Mouse (Mus musculus) lung, embryonic 16.5 days (tissue): ENCODE data around the gene Wdr83os. TPM values are rescaled to one million over a fixed set of nuclear protein-coding genes. Genes with fewer than 3 reads are reported as not detected.
A peak's percentile ranks its signal among the peaks of the same experiment; 100 is the strongest.
"Not testable (repeated sequence)": the region's sequence is repeated elsewhere in the genome, so short reads cannot be mapped to it uniquely, and the experiment has no call there.

Source experiments
- ATAC-seq: fragments of 200-750 bp; cut with Nextera tagmentation; 2 replicates; pipeline ENCODE4 v1.8.0; 2017; ENCODE audit warnings: low read depth, mild to moderate bottlenecking, moderate library complexity
- H3K27ac ChIP-seq: fragments of 300-500 bp; sonication (generic); 2 replicates; pipeline ENCODE4 v1.5.1; 2014; ENCODE audit warnings: mild to moderate bottlenecking, control low read depth, low read length
- H3K27me3 ChIP-seq: fragments of 300-500 bp; sonication (generic); 2 replicates; pipeline ENCODE4 v1.6.1; 2014; ENCODE audit warnings: low read depth, low read length, mixed read lengths; ENCODE audit not compliant: control insufficient read depth, insufficient read depth
- H3K36me3 ChIP-seq: fragments of 300-500 bp; sonication (generic); 2 replicates; pipeline ENCODE4 v1.6.1; 2014; ENCODE audit warnings: low read length; ENCODE audit not compliant: control insufficient read depth, insufficient read depth
- H3K4me1 ChIP-seq: fragments of 300-500 bp; sonication (generic); replicated peaks from 2 replicates; pipeline ENCODE4 v1.6.1; 2014; ENCODE audit warnings: low read length, mixed read lengths; ENCODE audit not compliant: control insufficient read depth, insufficient read depth
- H3K4me2 ChIP-seq: fragments of 300-500 bp; sonication (generic); 2 replicates; pipeline ENCODE4 v1.6.1; 2014; ENCODE audit warnings: low read depth, low read length, control low read depth
- H3K4me3 ChIP-seq: fragments of 300-500 bp; sonication (generic); 2 replicates; pipeline ENCODE4 v1.5.1; 2014; ENCODE audit warnings: mild to moderate bottlenecking, low read length, control low read depth
- H3K9ac ChIP-seq: fragments of 300-500 bp; sonication (generic); 2 replicates; pipeline ENCODE4 v1.6.1; 2014; ENCODE audit warnings: low read length, control low read depth
- H3K9me3 ChIP-seq: fragments of 300-500 bp; sonication (generic); 2 replicates; pipeline ENCODE4 v1.6.1; 2016; ENCODE audit warnings: low read length; ENCODE audit not compliant: control insufficient read depth
- WGBS: fragments of 180-500 bp; shearing (Covaris S2); extraction: QIAGEN DNeasy Blood & Tissue Kit; methylation state at CpG from one replicate; pipeline ENCODE4 v1.1.7; 2014; 5-methylcytosine and 5-hydroxymethylcytosine counted together
- polyA plus RNA-seq: library from polyadenylated mRNA; unstranded; fragments of >200 nt; fragmentation: Nextera tagmentation; extraction: Ambion mirVana; gene quantifications from 2 replicates; pipeline ENCODE4 v1.2.1, GENCODE M21; 2015

The Wdr83os gene
- polyA plus RNA-seq, 1 experiment from 2014 or later, result 137 TPM

GRCm38 (mm10) chr8:85081216-85081555 is 646 bp downstream of the Wdr83os start, which contains the start of gene Wdr83:
TSS of gene Wdr83 (minus strand) at chr8:85081306.
- Histone ChIP-seq H3K27ac (peak within 1 kb of the TSS; percentile 83), H3K4me2 (peak within 1 kb of the TSS; percentile 94), H3K9ac (peak within 1 kb of the TSS; percentile 90), H3K27me3 (no peaks in the 10 kb centered on the region), H3K36me3 (peaks cover 11% of the 10 kb centered on the region; the same call in 1 of the 2 replicates), H3K9me3 (no peaks in the 10 kb centered on the region), H3K4me3 (peak within 1 kb of the TSS; percentile 95), H3K4me1 (peaks cover 26% of the 10 kb centered on the region)
- WGBS, result 1% methylated on average over 9 of the region's 9 CpGs
- peak; percentile 71 for ATAC-seq

DNA sequence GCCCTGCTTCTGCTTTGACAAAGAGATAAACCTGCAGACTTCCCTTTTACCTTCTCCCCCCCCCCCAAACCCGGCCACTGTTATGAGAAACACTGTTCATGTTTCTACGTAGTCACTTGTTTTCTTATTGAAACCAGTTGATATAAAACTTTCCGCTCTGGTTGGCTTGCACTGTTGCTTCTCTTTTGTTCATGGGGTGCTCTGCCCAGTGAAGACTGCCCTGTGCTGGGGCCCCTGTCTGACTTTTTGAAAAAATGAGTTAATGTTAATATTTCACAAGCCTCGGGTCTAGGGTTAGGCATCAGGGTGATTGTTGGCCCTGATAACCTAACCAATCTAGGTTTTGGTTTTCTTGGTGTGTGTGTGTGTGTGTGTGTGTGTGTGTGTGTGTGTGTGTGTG is 1.6 kb downstream of the Wdr83os start:
- H3K27me3 ChIP-seq, H3K27ac ChIP-seq, H3K4me2 ChIP-seq, H3K4me3 ChIP-seq, H3K9me3 ChIP-seq, H3K9ac ChIP-seq, H3K36me3 ChIP-seq, ATAC-seq: not testable (repeated sequence)
- H3K4me1 ChIP-seq, result peaks cover 26% of the 10 kb centered on the region
- WGBS, result 86% methylated on average over 4 of the region's 4 CpGs

GRCm38 (mm10) chr8:85083108-85083813 is 2.7 kb downstream of the Wdr83os start, which contains the start of gene Man2b1:
TSS of gene Man2b1 (plus strand) at chr8:85083270.
- ATAC-seq, result peak; percentile 95
- peak within 1 kb of the TSS; percentile 67 for H3K4me3 ChIP-seq
- H3K4me1 ChIP-seq, result peaks cover 26% of the 10 kb centered on the region
- 1% methylated on average over 30 of the region's 30 CpGs for WGBS
- H3K27me3 ChIP-seq, result no peaks in the 10 kb centered on the region
- H3K27ac ChIP-seq, result peak within 1 kb of the TSS; percentile 35; the same call in 1 of the 2 replicates
- H3K9me3 ChIP-seq, result no peaks in the 10 kb centered on the region
- peak within 1 kb of the TSS; percentile 76 for H3K9ac ChIP-seq
- peak within 1 kb of the TSS; percentile 67 for H3K4me2 ChIP-seq
- H3K36me3 ChIP-seq, result peaks cover 13% of the 10 kb centered on the region

DNA sequence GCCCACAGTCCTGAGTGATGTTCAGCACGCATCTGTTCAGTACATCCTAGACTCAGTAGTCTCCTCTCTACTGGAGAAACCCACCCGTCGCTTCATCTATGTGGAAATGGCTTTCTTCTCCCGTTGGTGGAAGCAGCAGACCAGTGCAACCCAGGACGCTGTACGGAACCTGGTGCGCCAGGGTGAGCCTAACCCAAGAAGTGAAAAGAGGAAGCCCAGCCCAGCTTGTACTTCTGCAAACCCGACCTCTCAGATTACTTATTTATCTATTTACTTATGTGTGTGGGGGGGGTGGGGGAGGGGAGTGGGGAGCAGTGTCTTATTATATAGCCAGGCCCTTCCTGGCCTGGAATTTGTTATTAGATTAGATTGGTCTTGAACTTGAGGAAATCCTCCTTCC is 4.1 kb downstream of the Wdr83os start:
- Histone ChIP-seq H3K4me3 (no peak overlapping the region), H3K27ac (no peak overlapping the region), H3K9me3 (no peaks in the 10 kb centered on the region), H3K4me1 (peaks cover 23% of the 10 kb centered on the region), H3K36me3 (peaks cover 15% of the 10 kb centered on the region), H3K9ac (no peak overlapping the region), H3K4me2 (no peak overlapping the region), H3K27me3 (no peaks in the 10 kb centered on the region)
- no peak for ATAC-seq
- 80% methylated on average over 8 of the region's 8 CpGs for WGBS

- H3K4me3 ChIP-seq, result no peak overlapping the region
- no peaks in the 10 kb centered on the region for H3K27me3 ChIP-seq
- no peak overlapping the region for H3K4me2 ChIP-seq
- peaks cover 18% of the 10 kb centered on the region for H3K36me3 ChIP-seq
- ATAC-seq, result no peak
- H3K9me3 ChIP-seq, result no peaks in the 10 kb centered on the region
- H3K27ac ChIP-seq, result no peak overlapping the region
- H3K4me1 ChIP-seq, result peaks cover 18% of the 10 kb centered on the region
- no peak overlapping the region for H3K9ac ChIP-seq
- WGBS, result 76% methylated on average over 3 of the region's 3 CpGs
Observed at GRCm38 (mm10) chr8:85086238-85086637, 5.7 kb downstream of the Wdr83os start.

- Histone ChIP-seq H3K27ac (no peak overlapping the region), H3K9me3 (no peaks in the 10 kb centered on the region), H3K4me1 (peaks cover 4% of the 10 kb centered on the region), H3K4me3 (no peak overlapping the region), H3K36me3 (peaks cover 20% of the 10 kb centered on the region), H3K9ac (no peak overlapping the region), H3K27me3 (no peaks in the 10 kb centered on the region), H3K4me2 (no peak overlapping the region)
- WGBS, result 70% methylated on average over 2 of the region's 2 CpGs
- ATAC-seq, result no peak
Observed at GRCm38 (mm10) chr8:85088771-85089170, 8.2 kb downstream of the Wdr83os start.

- Histone ChIP-seq H3K9ac (no peak overlapping the region), H3K27me3 (no peaks in the 10 kb centered on the region), H3K27ac (no peak overlapping the region), H3K36me3 (peaks cover 21% of the 10 kb centered on the region), H3K4me1 (no peaks in the 10 kb centered on the region), H3K4me3 (no peak overlapping the region), H3K4me2 (no peak overlapping the region), H3K9me3 (no peaks in the 10 kb centered on the region)
- ATAC-seq, result no peak
- WGBS, result 81% methylated on average over 11 of the region's 11 CpGs
Observed at GRCm38 (mm10) chr8:85090856-85091255, 10.3 kb downstream of the Wdr83os start.

DNA sequence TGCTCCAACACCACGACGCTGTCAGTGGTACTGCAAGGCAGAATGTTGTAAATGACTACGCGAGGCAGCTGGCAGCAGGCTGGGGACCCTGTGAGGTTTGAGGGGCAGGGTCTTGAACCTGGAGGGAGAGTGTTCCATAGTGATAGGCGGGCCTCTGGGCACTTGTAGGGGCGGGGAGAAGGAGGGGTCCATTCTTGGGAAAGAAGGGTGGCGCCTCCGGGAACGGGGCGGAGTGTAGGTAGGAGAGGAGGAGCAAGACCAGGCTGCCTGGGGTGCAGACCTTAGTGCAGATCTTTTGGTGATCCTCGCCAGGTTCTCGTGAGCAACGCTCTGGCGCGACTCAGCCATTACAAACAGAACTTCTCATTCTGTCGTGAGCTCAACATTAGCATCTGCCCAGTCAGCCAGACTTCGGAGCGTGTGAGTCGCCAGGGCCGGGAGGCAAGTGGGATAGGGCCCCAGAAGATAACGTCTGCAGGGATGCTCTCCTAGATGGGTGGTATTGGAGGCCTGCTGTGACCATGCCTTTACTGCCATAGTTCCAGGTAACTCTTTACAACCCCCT is 11.1 kb downstream of the Wdr83os start:
- ATAC-seq, result no peak
- Histone ChIP-seq H3K27ac (no peak overlapping the region), H3K4me3 (no peak overlapping the region), H3K4me2 (no peak overlapping the region), H3K9ac (no peak overlapping the region), H3K36me3 (peaks cover 18% of the 10 kb centered on the region), H3K4me1 (no peaks in the 10 kb centered on the region), H3K27me3 (no peaks in the 10 kb centered on the region), H3K9me3 (no peaks in the 10 kb centered on the region)
- WGBS, result 36% methylated on average over 21 of the region's 21 CpGs

GRCm38 (mm10) chr8:85095051-85095450 is 14.5 kb downstream of the Wdr83os start:
- 90% methylated on average over 13 of the region's 13 CpGs for WGBS
- no peak overlapping the region for H3K27ac ChIP-seq
- no peak for ATAC-seq
- H3K4me1 ChIP-seq, result no peaks in the 10 kb centered on the region; the same call in 1 of the 2 replicates
- H3K4me2 ChIP-seq, result no peak overlapping the region
- H3K4me3 ChIP-seq, result no peak overlapping the region
- H3K9ac ChIP-seq, result no peak overlapping the region
- peaks cover 13% of the 10 kb centered on the region for H3K36me3 ChIP-seq
- no peaks in the 10 kb centered on the region for H3K9me3 ChIP-seq
- H3K27me3 ChIP-seq, result no peaks in the 10 kb centered on the region
